Mouse (Mus musculus) limb, embryonic 10.5 days (tissue): ENCODE measurements around the gene Gpd1. TPM values are rescaled to one million over a fixed set of nuclear protein-coding genes. Genes with fewer than 3 reads are reported as not detected.

Source experiments
- DNase-seq: peaks from one replicate; pipeline ENCODE4 v3.0.0-alpha.2; 2017; ENCODE audit warnings: low spot score
- H3K27ac ChIP-seq: fragments of 300-500 bp; sonication (generic); 2 replicates; pipeline ENCODE4 v1.5.1; 2016; ENCODE audit warnings: mild to moderate bottlenecking
- H3K27me3 ChIP-seq: fragments of 300-500 bp; sonication (generic); 2 replicates; pipeline ENCODE4 v1.6.1; 2016; ENCODE audit warnings: low read depth, mild to moderate bottlenecking; ENCODE audit not compliant: poor library complexity, severe bottlenecking
- H3K36me3 ChIP-seq: fragments of 300-500 bp; sonication (generic); 2 replicates; pipeline ENCODE4 v1.6.1; 2016; ENCODE audit warnings: mild to moderate bottlenecking, moderate library complexity
- H3K4me1 ChIP-seq: fragments of 300-500 bp; sonication (generic); 2 replicates; pipeline ENCODE4 v1.6.1; 2016
- H3K4me3 ChIP-seq: fragments of 300-500 bp; sonication (generic); 2 replicates; pipeline ENCODE4 v1.5.1; 2016; ENCODE audit warnings: mild to moderate bottlenecking, moderate library complexity
- H3K9me3 ChIP-seq: fragments of 300-500 bp; sonication (generic); replicated peaks from 2 replicates; pipeline ENCODE4 v1.6.1; 2016; ENCODE audit warnings: mild to moderate bottlenecking
- WGBS: fragments of 180-500 bp; shearing (Covaris S2); methylation state at CpG from one replicate; pipeline ENCODE4 v1.1.7; 2016; 5-methylcytosine and 5-hydroxymethylcytosine counted together
- polyA plus RNA-seq: library from polyadenylated mRNA; unstranded; fragments of >200 nt; fragmentation: Nextera tagmentation; extraction: Ambion mirVana; gene quantifications from 2 replicates; pipeline ENCODE4 v1.2.1, GENCODE M21; 2016

Gene Gpd1
- 0.29 and 0.59 TPM in 2 replicates for polyA plus RNA-seq

DNA sequence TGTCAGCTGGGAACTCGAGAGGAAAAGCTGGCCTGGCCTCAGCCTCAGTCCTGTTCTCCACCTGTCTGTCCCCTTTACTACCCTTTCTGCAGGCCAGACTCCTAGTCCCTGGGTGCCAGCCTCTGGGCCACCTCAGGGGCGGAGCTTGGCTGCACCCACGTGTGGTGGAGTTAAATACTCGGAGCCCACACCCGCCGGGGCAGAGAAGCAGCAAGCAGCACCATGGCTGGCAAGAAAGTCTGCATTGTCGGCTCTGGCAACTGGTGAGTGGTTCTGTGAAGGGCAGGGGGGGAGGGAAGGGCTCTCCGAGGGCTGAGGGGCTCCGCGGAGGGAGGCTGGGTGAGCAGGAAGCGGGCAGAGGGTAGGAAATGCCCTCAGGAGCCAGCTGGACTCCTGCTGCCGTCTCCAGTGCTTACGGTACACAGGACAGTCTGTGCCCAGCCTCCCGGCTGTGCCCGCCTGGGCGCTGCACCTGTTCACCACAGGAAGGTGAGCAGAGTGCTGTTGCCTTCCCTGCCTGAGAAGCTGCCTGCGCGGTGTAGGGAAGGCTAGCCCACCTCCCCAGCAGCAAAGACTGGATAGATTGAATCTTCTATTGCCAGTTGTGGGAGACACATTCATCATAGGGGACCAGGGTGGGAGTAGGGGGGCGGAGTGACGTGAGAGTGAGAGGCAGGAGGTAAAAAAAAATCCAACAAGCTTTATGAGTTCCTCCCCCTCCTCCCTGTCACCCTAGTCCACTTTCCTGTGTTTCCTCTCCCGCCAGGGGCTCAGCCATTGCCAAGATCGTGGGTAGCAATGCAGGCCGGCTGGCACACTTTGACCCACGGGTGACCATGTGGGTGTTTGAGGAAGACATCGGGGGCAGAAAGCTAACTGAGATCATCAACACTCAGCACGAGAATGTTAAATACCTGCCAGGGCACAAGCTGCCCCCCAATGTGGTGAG, at the start of gene Gpd1:
Gene Gpd1, plus strand, starts transcription at position 130 of the 949 bp plus-strand sequence.
- Histone ChIP-seq H3K4me3 (no peak within 1 kb of the TSS), H3K27ac (no peak within 1 kb of the TSS), H3K36me3 (peaks cover 86% of the 10 kb centered on the region), H3K4me1 (peaks cover 17% of the 10 kb centered on the region), H3K27me3 (no peaks in the 10 kb centered on the region), H3K9me3 (no peaks in the 10 kb centered on the region)
- 77% methylated on average over 26 of the region's 26 CpGs for WGBS
- no peak for DNase-seq

DNA sequence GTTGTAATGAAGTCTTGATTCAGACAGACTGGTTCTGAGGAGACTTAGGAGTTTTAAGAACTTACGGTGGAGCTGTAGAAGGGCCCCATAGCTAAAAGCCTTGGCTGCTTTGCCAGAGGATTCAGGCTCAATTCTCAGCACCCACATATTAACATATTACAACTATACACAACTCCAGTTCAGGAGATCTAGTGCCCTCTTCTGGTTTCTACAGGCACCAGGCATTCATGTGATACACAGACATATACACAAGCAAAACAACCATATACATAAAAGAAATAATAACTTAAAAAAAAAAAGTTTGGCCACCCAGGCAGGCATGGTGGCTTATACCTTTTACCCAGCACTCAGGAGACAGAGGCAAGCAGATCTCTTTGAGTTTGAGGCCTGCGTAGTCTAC, 49.8 kb upstream of the Gpd1 start:
- Histone ChIP-seq H3K4me3 (no peak overlapping the region), H3K36me3 (no peaks in the 10 kb centered on the region), H3K9me3 (no peaks in the 10 kb centered on the region), H3K27ac (no peak overlapping the region), H3K4me1 (peaks cover 51% of the 10 kb centered on the region), H3K27me3 (peaks cover 83% of the 10 kb centered on the region)
- WGBS: 98% methylated on average over 2 of the region's 2 CpGs
- DNase-seq: no peak

DNA sequence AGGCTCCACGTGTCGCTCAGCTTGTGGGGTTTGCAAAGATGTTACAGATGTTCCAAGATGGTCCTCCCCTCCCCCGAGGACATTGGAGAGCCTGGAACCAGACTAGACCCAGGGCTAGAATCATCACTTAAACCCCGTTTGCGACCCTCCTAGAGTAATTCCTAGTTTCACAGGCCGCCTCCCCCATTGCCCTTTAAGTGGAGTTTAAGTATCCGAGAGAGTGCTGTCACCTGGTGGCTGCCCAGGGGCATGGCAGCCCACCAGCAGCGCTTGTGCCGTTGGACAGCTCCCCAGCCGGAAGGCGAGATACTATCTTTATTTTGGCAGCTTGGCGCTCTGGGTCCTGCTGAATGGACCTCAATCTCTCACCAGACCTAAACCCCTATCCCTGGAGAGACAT, 48.4 kb upstream of the Gpd1 start:
- Histone ChIP-seq H3K4me1 (peaks cover 45% of the 10 kb centered on the region), H3K4me3 (no peak overlapping the region), H3K9me3 (no peaks in the 10 kb centered on the region), H3K36me3 (no peaks in the 10 kb centered on the region), H3K27me3 (peaks cover 93% of the 10 kb centered on the region), H3K27ac (no peak overlapping the region)
- DNase-seq: peak; percentile 81
- 3% methylated on average over 12 of the region's 12 CpGs for WGBS

DNA sequence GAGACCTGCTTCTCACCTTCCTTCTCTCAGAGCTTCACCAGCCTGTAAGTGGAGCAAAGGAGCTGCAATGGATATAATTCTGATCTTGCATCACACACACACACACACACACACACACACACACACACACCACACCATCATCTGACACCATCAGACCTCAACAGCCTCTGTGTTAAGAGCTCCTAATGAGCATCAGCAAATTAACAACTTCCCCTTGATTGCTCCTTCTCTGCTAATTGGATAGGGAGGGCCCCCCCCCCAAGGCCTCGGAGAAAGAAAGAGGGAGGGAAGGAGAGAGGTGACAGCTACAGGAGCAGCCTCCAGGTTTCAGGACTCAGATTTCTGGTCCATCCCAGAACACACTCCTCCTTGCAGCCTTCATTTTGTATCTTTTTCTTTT, 47.9 kb upstream of the Gpd1 start:
- DNase-seq: no peak
- WGBS: 0% methylated on average over 1 of the region's 1 CpGs
- no peak overlapping the region for H3K4me3 ChIP-seq
- no peaks in the 10 kb centered on the region for H3K36me3 ChIP-seq
- peaks cover 93% of the 10 kb centered on the region for H3K27me3 ChIP-seq
- H3K9me3 ChIP-seq: no peaks in the 10 kb centered on the region
- no peak overlapping the region for H3K27ac ChIP-seq
- H3K4me1 ChIP-seq: peaks cover 40% of the 10 kb centered on the region

DNA sequence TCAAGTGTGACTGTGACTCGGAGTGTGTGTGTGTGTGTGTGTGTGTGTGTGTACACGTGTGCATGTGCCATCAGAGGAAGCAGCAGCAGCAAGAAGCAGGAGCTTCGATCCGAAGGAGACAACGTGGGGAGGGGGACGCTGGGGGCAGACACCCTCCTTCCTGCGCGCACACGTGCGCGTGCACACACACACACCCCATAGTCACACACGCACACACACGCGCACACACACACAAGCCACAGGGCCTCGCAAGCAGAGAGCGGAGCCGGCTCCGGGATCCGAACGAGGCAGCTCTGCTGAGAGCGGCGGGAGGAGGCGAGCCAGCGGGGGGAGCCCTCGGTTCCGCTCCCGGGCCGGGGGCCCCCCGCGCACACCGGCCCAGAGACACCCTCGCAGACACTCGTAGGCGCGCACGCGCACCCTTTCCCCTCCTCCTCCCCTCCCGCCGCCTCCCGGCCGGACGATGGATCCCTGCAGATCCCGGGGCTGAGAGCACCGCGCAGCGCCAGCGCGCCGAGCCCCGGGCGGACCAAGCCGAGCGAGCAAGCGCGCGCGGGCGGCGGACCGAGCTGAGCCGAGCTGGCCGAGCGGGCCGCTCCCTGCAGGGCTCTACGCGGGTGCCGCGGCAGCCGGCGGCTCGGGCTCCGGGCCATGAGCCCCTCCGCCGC, 47.0 kb upstream of the Gpd1 start, which contains the start of gene Asic1:
Gene Asic1, plus strand, starts transcription at position 215 of the 668 bp plus-strand sequence.
- DNase-seq: peak; percentile 75
- Histone ChIP-seq H3K27me3 (peaks cover 93% of the 10 kb centered on the region), H3K36me3 (no peaks in the 10 kb centered on the region), H3K4me1 (peaks cover 31% of the 10 kb centered on the region), H3K4me3 (peak within 1 kb of the TSS; percentile 70), H3K9me3 (no peaks in the 10 kb centered on the region), H3K27ac (peak within 1 kb of the TSS; percentile 70)
- 1% methylated on average over 73 of the region's 74 CpGs for WGBS

DNA sequence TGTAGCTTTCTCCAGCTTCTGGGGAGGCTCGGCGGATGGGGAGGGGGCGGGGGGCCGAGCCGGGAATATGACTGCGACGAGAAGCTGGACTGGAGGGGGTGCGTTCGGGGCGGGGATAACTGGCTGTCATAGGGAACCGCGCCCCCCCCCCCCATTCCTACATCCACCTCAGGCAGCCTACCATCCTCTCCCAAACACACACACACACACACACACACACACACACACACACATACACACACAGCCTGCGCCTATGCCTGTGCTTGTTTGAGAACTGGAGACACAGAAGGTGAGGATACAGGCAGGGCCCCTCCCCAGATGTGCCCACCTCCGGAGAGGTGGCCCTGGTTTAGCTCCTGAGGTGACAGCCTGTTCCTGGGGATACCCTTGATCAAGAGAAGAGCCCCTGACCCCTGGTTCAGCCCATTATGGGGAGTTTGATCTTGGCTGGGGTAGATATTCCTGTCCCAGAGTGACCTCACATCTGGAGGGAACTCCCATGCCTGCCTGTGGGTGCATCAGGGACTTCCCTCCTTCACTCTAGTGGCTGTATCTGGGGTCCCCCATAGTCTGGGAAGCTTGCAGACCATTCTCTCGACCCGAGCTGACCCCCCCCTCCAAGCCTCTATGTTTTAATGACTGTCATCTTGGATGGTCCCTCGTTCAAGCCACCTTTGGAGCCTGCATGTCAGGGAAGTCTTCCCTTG, 46.2 kb upstream of the Gpd1 start:
- Histone ChIP-seq H3K4me3 (peak overlapping the region; percentile 70), H3K27me3 (peaks cover 85% of the 10 kb centered on the region), H3K36me3 (no peaks in the 10 kb centered on the region), H3K9me3 (no peaks in the 10 kb centered on the region), H3K27ac (peak overlapping the region; percentile 70), H3K4me1 (peaks cover 30% of the 10 kb centered on the region)
- no peak for DNase-seq
- 21% methylated on average over 7 of the region's 17 CpGs for WGBS

DNA sequence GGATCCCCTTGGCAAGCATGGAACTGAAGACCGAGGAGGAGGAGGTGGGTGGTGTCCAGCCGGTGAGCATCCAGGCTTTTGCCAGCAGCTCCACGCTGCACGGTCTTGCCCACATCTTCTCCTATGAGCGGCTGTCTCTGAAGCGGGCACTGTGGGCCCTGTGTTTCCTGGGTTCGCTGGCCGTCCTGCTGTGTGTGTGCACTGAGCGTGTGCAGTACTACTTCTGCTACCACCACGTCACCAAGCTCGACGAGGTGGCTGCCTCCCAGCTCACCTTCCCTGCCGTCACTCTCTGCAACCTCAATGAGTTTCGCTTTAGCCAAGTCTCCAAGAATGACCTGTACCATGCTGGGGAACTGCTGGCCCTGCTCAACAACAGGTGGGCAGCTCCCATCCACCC, 45.5 kb upstream of the Gpd1 start:
- Histone ChIP-seq H3K36me3 (no peaks in the 10 kb centered on the region), H3K27me3 (peaks cover 78% of the 10 kb centered on the region), H3K4me3 (no peak overlapping the region), H3K9me3 (no peaks in the 10 kb centered on the region), H3K4me1 (peaks cover 32% of the 10 kb centered on the region), H3K27ac (no peak overlapping the region)
- no peak for DNase-seq
- 73% methylated on average over 14 of the region's 14 CpGs for WGBS

DNA sequence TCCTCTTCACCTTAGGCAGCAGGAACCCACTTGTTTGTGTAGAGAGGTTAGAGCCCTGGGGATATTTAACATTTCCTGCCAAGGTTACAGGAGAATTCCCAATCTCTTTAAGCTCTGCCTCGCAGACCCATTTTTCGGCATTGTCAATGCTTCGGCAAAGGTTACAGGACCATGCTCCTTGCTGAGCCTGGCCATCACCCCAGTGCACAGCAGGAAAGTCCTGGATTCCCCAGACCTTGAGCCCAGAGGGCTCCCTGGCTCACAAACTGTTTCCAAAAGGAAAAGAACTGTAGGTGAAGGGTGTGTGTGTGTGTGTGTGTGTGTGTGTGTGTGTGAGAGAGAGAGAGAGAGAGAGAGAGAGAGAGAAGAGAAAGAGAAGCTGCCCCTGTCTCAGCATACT, 42.4 kb upstream of the Gpd1 start:
- Histone ChIP-seq H3K4me3 (no peak overlapping the region), H3K27ac (no peak overlapping the region), H3K9me3 (no peaks in the 10 kb centered on the region), H3K36me3 (no peaks in the 10 kb centered on the region), H3K27me3 (peaks cover 58% of the 10 kb centered on the region), H3K4me1 (peaks cover 47% of the 10 kb centered on the region)
- DNase-seq: no peak
- WGBS: 81% methylated on average over 3 of the region's 3 CpGs

DNA sequence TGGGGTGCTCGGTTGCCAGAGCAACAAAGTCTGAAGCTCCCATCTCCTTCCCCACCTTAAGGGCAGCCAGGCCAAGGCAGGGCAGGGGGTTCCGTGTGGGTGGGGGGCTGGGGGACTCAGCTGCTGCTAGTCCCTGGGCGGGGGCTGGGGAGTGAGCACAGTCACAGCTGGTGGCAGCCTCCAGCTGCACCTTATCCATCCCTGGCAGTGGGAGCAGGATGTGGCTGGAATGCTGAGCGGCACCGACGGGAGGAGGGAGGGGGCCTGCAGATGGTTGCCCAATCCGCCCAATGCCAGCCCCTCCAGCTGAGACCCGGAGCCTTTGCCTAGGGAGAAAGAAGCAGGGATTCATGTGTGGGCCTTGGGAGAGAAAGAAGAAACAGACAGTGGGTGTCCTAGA, 40.2 kb upstream of the Gpd1 start:
- Histone ChIP-seq H3K36me3 (no peaks in the 10 kb centered on the region), H3K27ac (0 out of 2 replicates have a peak overlapping the region, but pooled peaks have one; percentile 14), H3K27me3 (peaks cover 36% of the 10 kb centered on the region), H3K4me1 (peaks cover 31% of the 10 kb centered on the region), H3K4me3 (0 out of 2 replicates have a peak overlapping the region, but pooled peaks have one; percentile 1), H3K9me3 (no peaks in the 10 kb centered on the region)
- no peak for DNase-seq
- 50% methylated on average over 8 of the region's 8 CpGs for WGBS

DNA sequence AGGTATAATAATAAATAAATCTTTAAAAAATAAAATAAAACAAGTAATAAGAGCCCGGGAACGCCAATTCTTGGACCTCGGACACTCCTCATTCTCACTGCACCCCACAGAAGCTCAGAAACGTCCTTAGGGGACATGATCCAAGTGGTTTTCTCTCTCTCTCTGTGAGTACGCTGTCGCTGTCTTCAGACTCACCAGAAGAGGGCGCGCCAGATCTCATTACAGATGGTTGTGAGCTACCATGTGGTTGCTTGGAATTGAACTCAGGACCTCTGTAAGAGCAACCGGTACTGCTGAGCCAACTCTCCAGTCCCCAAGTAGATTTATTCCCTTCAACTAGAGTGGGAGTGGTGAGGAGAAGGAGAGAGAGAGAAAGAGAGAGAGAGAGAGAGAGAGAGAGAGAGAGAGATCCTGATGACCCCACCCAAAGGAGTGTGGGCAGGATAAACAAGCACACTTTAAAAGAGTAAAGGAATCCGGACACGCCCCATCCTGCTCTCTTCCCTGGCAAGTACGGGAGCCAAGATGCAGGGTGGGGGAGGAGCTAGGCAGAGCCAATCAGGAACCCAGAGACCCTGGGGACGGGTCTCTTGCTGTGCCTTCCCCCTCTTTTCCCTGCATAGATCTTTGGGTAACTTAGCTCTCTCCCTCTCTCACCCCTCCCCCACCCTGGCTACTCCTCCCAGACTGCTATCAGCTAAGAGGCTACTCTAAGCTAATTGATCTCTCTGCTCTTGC, 39.1 kb upstream of the Gpd1 start:
- 13% methylated on average over 13 of the region's 13 CpGs for WGBS
- Histone ChIP-seq H3K36me3 (no peaks in the 10 kb centered on the region), H3K4me3 (no peak overlapping the region), H3K27me3 (peaks cover 25% of the 10 kb centered on the region), H3K4me1 (peaks cover 27% of the 10 kb centered on the region), H3K27ac (no peak overlapping the region), H3K9me3 (no peaks in the 10 kb centered on the region)
- DNase-seq: no peak

DNA sequence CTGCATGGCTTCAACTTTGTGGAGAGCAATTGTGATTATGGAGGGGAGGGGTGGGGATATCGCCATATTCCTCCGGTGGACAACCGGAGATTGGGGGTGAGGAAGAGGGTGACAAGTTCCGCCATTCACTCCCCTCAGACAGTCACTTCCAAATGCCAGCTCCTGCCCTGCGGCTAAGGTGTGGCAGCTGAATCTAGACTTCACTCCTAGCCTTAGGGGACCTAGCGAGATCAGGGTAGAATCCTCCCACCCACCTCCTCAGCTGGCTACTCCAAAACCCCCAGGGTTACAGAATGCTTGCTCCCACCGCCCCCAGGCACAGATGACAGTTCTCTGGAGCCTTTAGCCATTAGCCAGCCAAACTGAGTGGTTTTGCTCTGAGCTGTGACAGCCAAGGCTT, 38.3 kb upstream of the Gpd1 start:
- Histone ChIP-seq H3K9me3 (no peaks in the 10 kb centered on the region), H3K27me3 (peaks cover 17% of the 10 kb centered on the region), H3K4me1 (peaks cover 27% of the 10 kb centered on the region), H3K27ac (no peak overlapping the region), H3K4me3 (no peak overlapping the region), H3K36me3 (no peaks in the 10 kb centered on the region)
- no peak for DNase-seq
- WGBS: 50% methylated on average over 7 of the region's 7 CpGs

DNA sequence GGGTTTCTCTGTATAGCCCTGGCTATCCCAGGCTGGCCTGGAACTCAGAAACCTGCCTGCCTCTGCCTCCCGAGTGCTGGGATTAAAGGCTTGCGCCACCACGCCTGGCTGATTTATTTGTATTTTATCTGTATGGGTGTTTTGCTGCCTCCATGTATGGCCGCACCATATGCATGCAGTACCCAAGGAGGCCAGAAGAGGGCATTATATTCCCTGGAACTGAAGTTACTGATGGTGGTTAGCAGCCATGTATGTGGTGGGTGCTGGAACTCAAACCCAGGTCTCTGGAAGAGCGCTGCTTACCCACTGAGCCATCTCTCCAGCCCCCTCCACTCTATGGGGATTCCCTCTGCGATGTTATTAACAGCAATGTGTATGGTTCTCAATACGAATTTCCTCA, 34.4 kb upstream of the Gpd1 start:
- Histone ChIP-seq H3K4me3 (no peak overlapping the region), H3K27me3 (peaks cover 5% of the 10 kb centered on the region; the same call in 1 of the 2 replicates), H3K36me3 (no peaks in the 10 kb centered on the region), H3K9me3 (no peaks in the 10 kb centered on the region), H3K4me1 (peaks cover 16% of the 10 kb centered on the region), H3K27ac (no peak overlapping the region)
- DNase-seq: no peak
- WGBS: 94% methylated on average over 7 of the region's 7 CpGs
